Mouse (Mus musculus) urinary bladder, postnatal 4 days (tissue): Measurements from ENCODE around the gene Olfr181.

Experiments used
- DNase-seq, 2 experiments: peaks; one replicate each; pipeline ENCODE4 v3.0.0; 2021 to 2022; ENCODE audit warnings: low spot score in 2 of 2

The Olfr181 gene

GRCm38 (mm10) chr16:58928655-58929054 is at the start of gene Olfr181:
Gene Olfr181, minus strand, starts transcription at chr16:58928755.
- DNase-seq: no peak

GRCm38 (mm10) chr16:58929292-58929691 is 737 bp upstream of the Olfr181 start, which contains the start of gene Olfr180:
Gene Olfr180, minus strand, starts transcription at chr16:58929392.
- no peak for DNase-seq

DNA sequence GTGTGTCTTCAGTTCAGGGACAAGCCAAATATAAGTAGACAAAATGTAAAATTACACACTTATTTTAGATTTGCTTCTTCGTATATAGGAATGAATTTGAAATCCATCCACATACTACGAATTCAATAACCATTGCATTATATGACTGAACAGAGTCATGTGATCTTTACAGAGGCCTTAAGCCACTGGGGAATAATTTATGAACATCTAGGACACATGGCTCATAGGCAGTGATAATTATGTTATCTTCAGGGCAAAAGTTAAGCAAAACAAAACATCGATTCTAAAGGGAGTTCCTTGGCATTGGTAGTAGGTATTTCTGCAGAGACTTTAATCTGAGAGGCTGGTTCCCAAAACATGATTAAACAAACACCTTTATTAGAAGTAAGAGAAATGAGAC is 36.6 kb downstream of the Olfr181 start, which contains the start of gene Olfr178:
Olfr178 (minus strand) TSS at position 101 of the 400 bp plus-strand sequence.
- no peak for DNase-seq

- DNase-seq: no peak
Observed at GRCm38 (mm10) chr16:58884416-58884815, 44.1 kb downstream of the Olfr181 start.
